In the genomic region with DNA sequence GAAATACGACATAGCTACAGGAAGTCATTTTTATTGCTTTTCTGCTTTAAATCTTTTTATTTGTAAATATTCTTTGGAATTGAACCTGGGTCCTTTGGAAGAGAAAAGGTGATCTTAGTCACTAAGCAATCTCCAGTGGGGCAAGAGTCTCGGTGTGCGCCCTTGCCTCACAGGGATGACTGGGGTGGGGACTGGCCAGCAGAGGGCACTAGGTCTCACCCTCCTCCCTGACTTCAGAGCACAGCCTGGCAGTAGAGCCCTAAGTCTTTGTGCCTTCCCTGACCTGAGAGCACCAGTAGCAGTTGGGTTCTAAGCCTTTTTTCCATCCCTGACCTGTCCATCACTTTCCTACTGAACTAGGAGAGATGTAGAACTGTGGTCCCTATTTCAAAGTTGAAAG, we compare ENCODE assay signal across 9 mouse cellular contexts.
DNase-seq lines count a peak whose midpoint lies in the region; ATAC-seq and TF ChIP-seq lines count a peak whose summit lies in the region.
"Had no signal": no experiment of that assay in that cellular context is flagged by ENCODE, and none has a peak within 500 bp of the region (broad histone marks: within the 10 kb centered on the region; RNA-seq: fewer than 3 reads in every experiment).

No protein-coding gene starts in this region.

- H3K9ac ChIP-seq in forebrain, embryonic 16.5 days (replicated peaks; ENCODE audit: low read depth, low read length), result no peak overlapping the region
- no peak overlapping the region for H3K9ac ChIP-seq in forebrain, embryonic 15.5 days (replicated peaks)
- no peak overlapping the region for H3K9ac ChIP-seq in liver, embryonic 14.5 days (replicated peaks)
- H3K9ac ChIP-seq: hindbrain, embryonic 15.5 days had no signal

- no peak overlapping the region for H3K4me3 ChIP-seq in forebrain, embryonic 16.5 days (replicated peaks; ENCODE audit: low read length)
- no peak overlapping the region for H3K4me3 ChIP-seq in forebrain, embryonic 15.5 days
- no peak overlapping the region for H3K4me3 ChIP-seq in testis, adult 2 months (ENCODE audit: control insufficient read depth, low read depth, low read length)
- H3K4me3 ChIP-seq in liver, embryonic 14.5 days (ENCODE audit: insufficient read depth in 1 of 2, low read depth in 2 of 2, low read length in 2 of 2), result no peak overlapping the region
- H3K4me3 ChIP-seq: hindbrain, embryonic 15.5 days had no signal

- no peaks in the 10 kb centered on the region for H3K9me3 ChIP-seq in forebrain, embryonic 16.5 days (ENCODE audit: control insufficient read depth, low read length)
- no peaks in the 10 kb centered on the region for H3K9me3 ChIP-seq in forebrain, embryonic 15.5 days
- H3K9me3 ChIP-seq in liver, embryonic 14.5 days (ENCODE audit: control insufficient read depth, low read length), result no peaks in the 10 kb centered on the region
- H3K9me3 ChIP-seq: hindbrain, embryonic 15.5 days had no signal

- H3K4me1 ChIP-seq in forebrain, embryonic 16.5 days (replicated peaks; ENCODE audit: control insufficient read depth, insufficient read depth, low read length), result peaks cover 9% of the 10 kb centered on the region
- peaks cover 20% of the 10 kb centered on the region for H3K4me1 ChIP-seq in forebrain, embryonic 15.5 days
- H3K4me1 ChIP-seq in testis, adult 2 months (ENCODE audit: control insufficient read depth, insufficient read depth, low read length), result no peaks in the 10 kb centered on the region
- H3K4me1 ChIP-seq in liver, embryonic 14.5 days (replicated peaks; ENCODE audit: control insufficient read depth in 2 of 2, insufficient read depth in 2 of 2, low read length in 1 of 2), result no peaks in the 10 kb centered on the region

- ATAC-seq in forebrain, embryonic 16.5 days, result peak; percentile 30; the same call in 1 of the 2 replicates
- no peak for ATAC-seq in forebrain, embryonic 15.5 days (replicated peaks)
- ATAC-seq in liver, embryonic 14.5 days (ENCODE audit: insufficient read depth), result no peak

- peak; percentile 47; the same call in 1 of the 2 replicates for TF ChIP-seq CTCF in testis, adult 2 months (IDR thresholded peaks at IDR 0.05; ENCODE audit: control insufficient read depth, insufficient read depth, insufficient replicate concordance, low read depth, low read length)
- peak; percentile 68 for TF ChIP-seq CTCF in liver, embryonic 14.5 days (IDR thresholded peaks at IDR 0.05; ENCODE audit: low read depth)

- no peak overlapping the region for H3K4me2 ChIP-seq in forebrain, embryonic 16.5 days (ENCODE audit: low read length)
- H3K4me2 ChIP-seq in forebrain, embryonic 15.5 days (replicated peaks), result no peak overlapping the region
- no peak overlapping the region for H3K4me2 ChIP-seq in liver, embryonic 14.5 days (ENCODE audit: low read depth)
- H3K4me2 ChIP-seq: hindbrain, embryonic 15.5 days had no signal

- no peaks in the 10 kb centered on the region for H3K27me3 ChIP-seq in forebrain, embryonic 16.5 days (replicated peaks; ENCODE audit: control insufficient read depth, insufficient read depth, low read length)
- H3K27me3 ChIP-seq in forebrain, embryonic 15.5 days, result no peaks in the 10 kb centered on the region
- H3K27me3 ChIP-seq in testis, adult 2 months (ENCODE audit: control insufficient read depth, insufficient read depth, low read length), result no peaks in the 10 kb centered on the region
- H3K27me3 ChIP-seq in liver, embryonic 14.5 days (ENCODE audit: control insufficient read depth, insufficient read depth, low read length), result no peaks in the 10 kb centered on the region
- H3K27me3 ChIP-seq: hindbrain, embryonic 15.5 days had no signal

- no peak for TF ChIP-seq POLR2A in testis, adult 2 months (IDR thresholded peaks at IDR 0.05; ENCODE audit: control insufficient read depth, low read depth, low read length)

- no peak overlapping the region for H3K27ac ChIP-seq in forebrain, embryonic 16.5 days (ENCODE audit: low read length)
- H3K27ac ChIP-seq in forebrain, embryonic 15.5 days (replicated peaks), result no peak overlapping the region
- no peak overlapping the region for H3K27ac ChIP-seq in testis, adult 2 months (ENCODE audit: control insufficient read depth, insufficient read depth, low read depth, low read length)
- no peak overlapping the region for H3K27ac ChIP-seq in liver, embryonic 14.5 days
- H3K27ac ChIP-seq: hindbrain, embryonic 15.5 days had no signal

- TF ChIP-seq EP300 in liver, embryonic 14.5 days (IDR thresholded peaks at IDR 0.05; ENCODE audit: low read depth), result no peak

- DNase-seq in testis, postnatal 14 days (ENCODE audit: low spot score), result no peak
- DNase-seq in embryo, embryonic 11 days, result peak; percentile 45
- no peak for DNase-seq in liver, embryonic 14.5 days (ENCODE audit: low read depth in 3 of 3, low spot score in 3 of 3)
- DNase-seq in Muller cell, postnatal 12 days (ENCODE audit: inconsistent ontology term), result no peak
- DNase-seq in spleen, postnatal 4 days (ENCODE audit: low spot score in 2 of 2), result no peak

- no peaks in the 10 kb centered on the region for H3K36me3 ChIP-seq in forebrain, embryonic 16.5 days (ENCODE audit: control insufficient read depth, insufficient read depth)
- no peaks in the 10 kb centered on the region for H3K36me3 ChIP-seq in forebrain, embryonic 15.5 days
- H3K36me3 ChIP-seq in testis, adult 2 months (ENCODE audit: control insufficient read depth, insufficient read depth, low read length), result no peaks in the 10 kb centered on the region; the same call in 1 of the 2 replicates
- H3K36me3 ChIP-seq in liver, embryonic 14.5 days (replicated peaks; ENCODE audit: control insufficient read depth, insufficient read depth, low read depth), result no peaks in the 10 kb centered on the region
- H3K36me3 ChIP-seq: hindbrain, embryonic 15.5 days had no signal

- 77% methylated on average over 3 of the region's 3 CpGs for WGBS in forebrain, embryonic 16.5 days
- 76% methylated on average over 3 of the region's 3 CpGs for WGBS in forebrain, embryonic 15.5 days
- 52% methylated on average over 3 of the region's 3 CpGs for WGBS in liver, embryonic 14.5 days (ENCODE audit: insufficient replicate concordance)
